Mouse (Mus musculus) inflammation-experienced regulatory T-cells, adult 6 months (primary cell): ENCODE results near the gene Tbc1d5. TPM values are rescaled to one million over a fixed set of nuclear protein-coding genes. Genes with fewer than 3 reads are reported as not detected.

Experiments
- ATAC-seq: one replicate; pipeline ENCODE4 v1.8.0; 2017
- polyA plus RNA-seq, 3 experiments: library from polyadenylated mRNA; unstranded; fragments of 100-300 nt; shearing (Covaris generic); gene quantifications; one replicate each; pipeline ENCODE4 v1.2.1; 2017

Tbc1d5 gene
- polyA plus RNA-seq, 3 experiments from 2014 or later, result 15.2 to 25.7 (median 23.3) TPM

DNA sequence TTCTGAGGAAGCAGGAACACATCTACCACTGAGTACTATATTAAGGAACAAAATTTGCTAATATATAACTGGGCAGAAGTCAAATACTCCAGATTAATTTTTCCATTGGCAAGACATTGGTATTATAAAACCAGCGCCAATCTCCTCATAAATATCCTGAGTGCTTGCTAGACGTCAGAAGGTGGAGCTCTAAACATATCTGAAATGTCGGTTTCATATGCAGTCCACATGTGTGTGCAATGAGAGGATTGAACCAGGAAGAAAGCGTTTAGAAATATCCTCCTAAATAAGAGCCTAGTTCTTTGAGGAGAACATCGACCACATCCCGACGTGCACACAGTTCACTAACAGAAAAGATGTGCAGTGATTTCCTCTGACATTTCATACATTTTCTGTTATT is 305.1 kb downstream of the Tbc1d5 start:
- ATAC-seq, result no peak

DNA sequence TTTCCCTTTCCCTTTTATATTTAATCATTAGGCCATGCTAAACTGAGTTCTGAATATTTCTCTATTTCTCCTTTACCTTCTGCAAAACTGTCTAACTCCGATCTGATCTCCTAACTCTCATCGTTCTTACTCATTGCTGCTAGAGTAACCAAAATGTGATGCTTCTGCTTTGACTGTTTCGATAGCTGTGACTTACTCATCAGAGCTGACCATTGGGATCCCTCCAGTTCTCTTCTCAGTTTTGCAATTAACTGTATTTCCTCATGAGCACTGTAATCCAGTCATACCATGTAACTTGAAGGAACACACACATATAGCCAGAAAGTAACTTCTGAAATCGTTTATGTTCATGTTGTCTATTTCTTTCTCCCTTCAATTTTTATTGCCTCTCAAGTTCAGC is 306.6 kb downstream of the Tbc1d5 start:
- ATAC-seq, result no peak

DNA sequence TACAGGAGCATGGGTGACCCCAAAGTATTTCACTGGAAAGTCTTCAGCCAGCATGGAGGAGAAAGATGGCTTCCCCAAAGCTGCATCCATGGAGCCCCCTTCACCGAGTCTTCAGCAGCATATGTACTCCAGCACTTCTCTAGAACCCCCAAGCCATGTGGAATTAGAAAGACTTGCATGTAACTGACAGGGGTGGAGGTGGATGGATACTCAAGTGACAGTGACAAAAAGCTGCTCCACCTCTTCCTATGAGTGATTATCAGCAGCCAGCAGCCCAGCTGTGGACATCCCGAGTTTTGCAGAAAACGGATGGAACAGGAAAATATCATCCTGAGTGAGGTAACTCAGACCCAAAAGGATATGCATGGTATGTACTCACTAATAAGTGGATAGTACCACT is 311.9 kb downstream of the Tbc1d5 start:
- ATAC-seq, result no peak

DNA sequence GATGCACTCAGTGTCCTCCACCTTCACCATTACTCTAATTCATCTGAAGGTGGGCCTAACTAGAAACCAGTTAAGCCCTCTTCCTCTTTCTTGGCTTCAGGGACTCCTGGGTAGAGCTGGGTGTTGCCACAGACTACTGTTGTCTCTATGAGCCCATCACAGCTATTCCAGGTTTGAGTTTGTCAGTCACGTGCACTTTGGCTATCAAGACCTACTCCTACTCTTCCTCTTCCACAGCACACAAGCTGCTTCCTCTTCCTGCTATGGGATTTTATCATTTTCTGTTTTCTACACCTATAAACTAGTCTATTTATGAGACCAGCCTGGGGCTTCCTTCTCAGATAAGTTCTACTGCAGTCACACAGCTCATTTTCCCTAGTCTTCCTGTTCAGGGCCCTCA is 314.4 kb downstream of the Tbc1d5 start:
- no peak for ATAC-seq

DNA sequence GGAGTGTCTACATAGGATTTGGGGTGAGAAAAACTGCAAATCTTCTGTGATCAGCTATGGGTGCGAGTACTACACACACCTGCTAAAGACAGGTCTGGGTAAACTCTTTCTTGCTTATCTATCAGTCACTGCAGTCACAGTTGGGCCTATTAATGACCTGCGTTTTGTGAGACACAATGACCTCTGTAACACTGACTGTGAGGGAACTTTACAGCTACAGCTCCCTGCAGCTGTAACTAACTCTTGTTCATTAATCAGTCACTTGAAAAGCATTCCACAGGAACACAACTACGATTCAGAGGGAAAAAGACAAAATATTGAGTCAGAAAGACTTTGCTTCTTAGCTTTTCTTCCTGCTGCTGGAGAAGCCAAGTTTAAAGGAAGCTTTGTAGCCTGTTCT is 325.9 kb downstream of the Tbc1d5 start:
- ATAC-seq, result no peak

DNA sequence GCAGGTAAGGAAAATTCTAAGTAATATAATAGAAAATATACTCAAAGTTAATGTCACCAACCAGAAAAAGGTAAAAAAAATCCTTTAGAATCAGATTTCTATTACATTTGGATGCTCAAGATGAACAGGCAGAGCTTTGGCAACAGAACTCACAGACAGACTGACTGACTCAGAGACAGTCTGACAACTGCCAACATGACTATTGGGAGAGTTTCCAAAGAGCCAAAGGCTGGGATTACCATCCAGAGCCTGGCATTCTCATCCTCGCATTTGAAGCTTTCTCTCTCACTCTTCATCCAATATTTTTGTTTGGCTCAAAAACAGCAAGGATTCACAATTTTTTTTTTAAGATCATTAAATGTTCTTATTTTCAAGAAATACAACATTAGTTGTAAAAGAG is 327.8 kb downstream of the Tbc1d5 start:
- no peak for ATAC-seq

DNA sequence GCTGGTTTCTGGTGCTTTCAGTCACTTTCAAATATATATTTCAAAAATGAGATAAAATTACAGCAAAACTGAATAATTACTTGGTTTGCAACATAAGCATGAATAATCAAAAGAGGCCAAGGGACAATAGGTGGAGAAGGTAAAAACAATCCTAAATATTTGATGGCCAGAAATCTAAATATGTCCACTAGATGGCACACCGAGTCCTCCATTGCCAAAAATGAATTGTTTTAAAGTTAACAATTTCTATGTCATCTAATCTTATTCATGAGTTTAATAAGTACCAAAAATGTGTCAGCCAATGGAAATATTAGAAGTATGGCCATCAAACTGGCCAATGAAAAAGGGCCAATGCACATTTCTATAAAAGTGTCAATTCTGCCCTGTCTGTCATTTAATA is 365.1 kb downstream of the Tbc1d5 start:
- ATAC-seq, result no peak

DNA sequence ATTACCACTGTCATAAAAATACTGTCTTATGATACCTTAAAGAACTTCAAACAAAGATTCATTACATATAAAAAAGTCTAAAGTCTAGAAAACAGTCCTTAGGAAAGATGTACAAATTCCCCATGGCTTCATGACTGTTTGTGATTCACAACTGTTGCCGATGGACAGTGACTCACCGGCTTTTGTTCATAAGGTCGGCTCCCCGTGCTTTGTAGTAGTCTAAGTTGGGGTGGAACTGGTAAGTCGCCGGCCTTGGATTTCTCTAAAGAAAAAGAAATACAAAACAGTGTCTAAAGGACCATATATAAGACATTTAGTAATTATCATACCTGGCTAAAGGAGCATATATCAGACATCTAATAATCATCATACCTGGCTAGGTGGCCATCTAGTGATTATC is 365.6 kb downstream of the Tbc1d5 start:
- ATAC-seq, result no peak

DNA sequence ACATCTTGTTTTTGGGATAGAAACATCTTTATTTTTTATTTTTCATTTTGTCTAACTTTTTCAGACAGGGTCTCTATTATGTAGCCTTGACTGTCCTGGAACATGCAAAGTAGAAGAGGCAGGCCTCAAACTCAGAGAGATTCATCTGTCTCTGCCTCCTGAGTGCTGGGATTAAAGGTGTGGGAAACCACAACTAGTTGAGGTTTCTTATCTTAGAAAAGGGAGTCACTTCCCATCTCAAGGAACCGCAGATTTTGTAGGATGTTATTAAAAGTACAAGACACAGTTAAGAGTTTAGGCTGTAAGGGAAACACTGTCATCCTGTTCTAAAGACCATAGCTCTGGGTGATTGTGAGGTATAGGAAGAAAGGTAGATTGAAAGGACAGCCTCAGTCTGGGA is 373.5 kb downstream of the Tbc1d5 start:
- no peak for ATAC-seq

DNA sequence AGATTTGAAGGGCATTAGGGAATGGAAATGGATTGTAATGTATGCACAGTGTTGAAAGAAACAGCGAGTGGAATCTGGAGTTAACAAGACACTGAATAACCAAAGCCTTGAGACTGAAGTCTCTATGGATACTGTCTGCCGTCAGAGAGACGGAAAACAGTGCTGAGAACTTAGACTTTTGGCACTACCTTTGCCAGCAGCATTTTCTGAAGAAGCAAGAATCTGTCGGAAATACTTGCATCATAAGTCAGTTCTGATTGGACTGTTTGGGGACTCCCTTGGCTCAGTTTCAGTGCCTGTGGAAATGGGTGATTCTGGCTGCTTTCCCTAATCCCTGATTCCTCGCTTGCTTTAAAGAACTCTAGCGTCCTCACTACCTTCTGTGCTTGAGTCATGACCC is 375.9 kb downstream of the Tbc1d5 start:
- no peak for ATAC-seq

DNA sequence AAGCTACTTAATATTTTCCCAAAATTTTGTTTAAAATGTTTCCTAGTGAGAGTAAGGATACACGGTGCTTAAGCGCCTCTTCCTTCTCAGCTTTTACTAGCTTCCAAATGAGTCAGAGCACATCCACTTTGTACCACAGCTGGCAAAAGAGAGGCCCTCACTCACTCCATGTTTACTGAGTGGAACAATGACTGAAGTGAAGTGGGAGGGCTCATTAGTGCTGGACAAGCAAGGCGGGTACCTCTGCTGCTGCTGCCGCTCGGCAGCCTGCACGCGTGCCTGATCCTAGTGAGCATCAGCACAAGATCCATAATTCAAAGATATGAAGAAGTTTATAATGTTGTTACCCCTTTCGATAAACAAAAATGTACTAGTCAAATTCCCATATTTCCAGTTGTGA is 376.8 kb downstream of the Tbc1d5 start:
- no peak for ATAC-seq

DNA sequence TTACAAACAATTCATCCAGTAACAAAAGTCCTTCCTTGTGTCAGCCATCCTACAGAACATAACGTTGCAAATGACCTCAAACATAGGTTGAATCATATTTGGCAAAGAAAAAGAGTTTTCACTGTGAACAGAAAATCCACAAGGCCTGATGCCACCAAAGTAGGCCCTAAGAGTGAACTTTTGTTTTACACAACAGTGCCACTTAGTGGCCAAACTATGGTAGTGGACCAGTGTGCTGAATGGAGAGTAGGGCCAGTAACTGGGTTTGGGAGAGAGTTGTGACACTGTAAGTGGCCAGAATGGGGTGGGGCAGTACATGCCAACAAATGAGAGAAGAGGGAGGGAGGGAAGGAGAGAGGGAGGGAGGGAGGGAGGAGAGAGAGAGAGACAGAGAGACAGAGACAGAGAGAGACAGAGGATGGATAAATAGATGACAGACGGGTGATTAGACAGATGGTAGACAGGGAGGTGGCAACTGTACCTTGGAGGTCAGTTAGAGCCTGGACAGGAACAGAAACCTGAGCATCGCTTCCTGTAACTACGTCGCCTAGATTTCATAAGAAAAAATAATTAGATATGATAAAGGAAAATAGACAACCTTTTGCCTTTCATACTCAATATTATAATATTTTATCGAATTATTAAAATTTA is 383.6 kb downstream of the Tbc1d5 start:
- peak; percentile 95 for ATAC-seq

DNA sequence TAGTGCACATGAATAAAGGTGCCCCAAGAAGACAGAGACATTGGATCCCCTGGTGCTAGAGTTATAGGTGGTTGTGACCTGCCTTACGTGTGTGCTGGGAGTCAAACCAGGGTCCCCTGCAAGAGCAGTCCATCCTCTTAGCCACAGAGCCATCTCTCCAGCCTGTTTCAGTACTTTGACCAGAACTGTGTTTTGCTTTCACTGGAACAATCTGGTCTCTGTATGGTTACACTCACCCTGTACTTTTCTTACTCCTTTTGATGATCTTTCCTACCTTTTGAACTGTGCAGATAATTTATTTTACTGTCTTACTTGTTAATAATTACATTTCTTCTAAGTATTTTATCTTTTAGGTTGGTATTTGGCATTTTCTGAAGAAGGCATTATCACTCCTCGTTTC is 387.5 kb downstream of the Tbc1d5 start:
- ATAC-seq, result no peak

DNA sequence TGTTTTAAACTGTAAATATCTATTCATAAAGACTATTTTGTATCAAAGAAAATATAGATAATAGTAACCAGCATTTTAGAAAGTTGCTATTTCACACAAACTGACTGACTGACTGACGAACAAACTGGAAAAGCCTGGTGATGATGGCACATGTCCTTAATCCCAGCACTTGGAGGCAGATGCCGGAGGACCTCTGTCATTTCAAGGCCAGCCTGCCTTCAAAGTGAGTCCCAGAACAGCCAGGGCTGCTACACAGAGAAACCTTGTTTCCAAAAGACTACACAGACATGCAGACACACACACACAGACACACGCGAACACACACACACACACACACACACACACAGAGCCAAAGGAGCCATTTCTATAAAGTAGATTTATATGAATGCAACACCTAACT is 390.3 kb downstream of the Tbc1d5 start:
- ATAC-seq, result no peak

DNA sequence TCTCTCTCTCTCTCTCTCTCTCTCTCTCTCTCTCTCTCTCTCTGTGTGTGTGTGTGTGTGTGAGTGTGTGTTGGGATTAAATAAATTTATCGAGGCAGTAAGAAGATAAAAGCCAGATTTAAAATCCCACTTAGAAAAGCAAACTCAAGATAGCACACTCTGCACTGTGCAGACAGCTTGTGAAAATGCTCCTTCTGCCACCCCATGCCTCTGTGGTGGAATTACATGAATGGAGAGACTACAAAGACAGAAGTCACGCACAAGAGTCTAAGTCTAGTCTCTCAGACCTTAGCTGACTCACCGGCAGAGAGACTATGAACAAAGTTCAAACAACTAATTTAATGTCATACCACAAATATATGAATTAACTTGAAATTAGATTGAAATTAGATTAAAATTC is 403.9 kb downstream of the Tbc1d5 start:
- ATAC-seq, result no peak

DNA sequence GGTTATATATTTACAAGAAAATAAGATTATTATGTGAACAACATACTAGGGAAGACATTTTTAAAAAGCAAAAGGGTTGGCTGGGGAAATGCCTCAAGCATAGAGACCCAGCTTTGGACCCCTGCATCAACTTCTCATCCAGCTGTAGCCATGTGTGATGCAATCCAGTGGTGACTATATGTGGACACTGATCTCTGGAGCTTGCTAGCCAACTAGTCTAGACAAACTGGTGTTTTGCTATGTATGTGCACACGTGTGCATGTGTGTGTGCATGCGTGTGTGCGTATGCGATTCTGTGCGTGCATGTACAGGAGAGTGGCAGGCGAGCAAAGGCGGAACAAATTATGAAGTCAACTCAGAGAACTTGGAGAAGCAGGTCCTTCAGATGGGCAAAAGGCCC is 414.8 kb downstream of the Tbc1d5 start:
- no peak for ATAC-seq

DNA sequence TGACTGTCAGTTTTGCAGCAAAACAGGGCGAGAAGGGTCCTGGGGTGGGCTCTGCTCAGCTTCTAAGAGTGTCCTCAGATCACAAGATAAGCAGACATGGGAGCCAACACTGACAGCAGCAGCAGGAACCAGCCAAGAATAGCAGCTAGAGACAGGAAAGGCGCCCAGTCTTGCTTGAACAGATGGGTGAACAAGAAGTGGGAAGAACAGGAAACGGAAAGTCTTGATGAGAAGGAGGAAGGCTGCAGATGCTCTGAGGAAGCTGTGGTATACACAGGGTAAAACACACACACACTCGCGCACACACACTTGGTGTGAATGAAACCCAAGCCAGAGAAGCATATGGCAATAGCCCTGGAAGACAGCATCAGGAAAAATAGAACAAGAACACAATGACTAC is 415.7 kb downstream of the Tbc1d5 start:
- no peak for ATAC-seq

DNA sequence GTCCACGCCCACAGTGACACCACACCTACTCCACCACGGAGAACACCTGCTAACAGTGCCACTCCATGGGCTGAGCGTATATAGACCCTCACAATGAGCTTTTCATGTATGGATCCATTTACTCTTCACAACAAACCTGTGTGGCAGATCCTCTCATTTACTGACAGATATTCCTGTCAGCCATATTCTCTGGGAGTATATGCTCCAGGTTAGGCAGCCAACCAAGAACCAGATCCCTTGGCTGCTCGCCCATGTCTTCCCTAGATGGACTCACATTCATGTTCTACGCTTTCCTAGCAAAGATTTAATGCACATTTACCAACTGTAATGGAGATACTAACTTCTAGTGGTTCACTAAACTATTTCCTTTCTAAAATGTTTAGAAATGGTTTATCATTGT is 416.9 kb downstream of the Tbc1d5 start:
- no peak for ATAC-seq

DNA sequence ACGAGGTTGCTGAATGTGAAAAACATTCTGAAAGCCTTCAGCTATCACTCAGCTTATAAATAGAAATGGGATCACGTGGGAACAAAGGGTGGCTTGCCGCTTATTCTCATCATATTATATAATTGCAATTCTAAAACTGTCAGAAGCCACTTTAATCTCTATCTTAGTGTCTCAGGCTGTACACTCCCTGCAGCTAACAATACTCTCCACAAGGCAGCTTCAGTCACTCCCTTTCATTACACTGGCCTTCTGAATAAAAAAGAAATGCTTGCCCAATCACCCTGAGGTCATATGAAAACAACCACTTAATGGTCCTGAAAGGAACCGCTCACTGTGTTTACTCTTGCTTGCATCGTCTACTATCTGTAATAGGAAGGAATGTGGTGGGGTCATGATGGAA is 418.1 kb downstream of the Tbc1d5 start:
- ATAC-seq, result no peak

DNA sequence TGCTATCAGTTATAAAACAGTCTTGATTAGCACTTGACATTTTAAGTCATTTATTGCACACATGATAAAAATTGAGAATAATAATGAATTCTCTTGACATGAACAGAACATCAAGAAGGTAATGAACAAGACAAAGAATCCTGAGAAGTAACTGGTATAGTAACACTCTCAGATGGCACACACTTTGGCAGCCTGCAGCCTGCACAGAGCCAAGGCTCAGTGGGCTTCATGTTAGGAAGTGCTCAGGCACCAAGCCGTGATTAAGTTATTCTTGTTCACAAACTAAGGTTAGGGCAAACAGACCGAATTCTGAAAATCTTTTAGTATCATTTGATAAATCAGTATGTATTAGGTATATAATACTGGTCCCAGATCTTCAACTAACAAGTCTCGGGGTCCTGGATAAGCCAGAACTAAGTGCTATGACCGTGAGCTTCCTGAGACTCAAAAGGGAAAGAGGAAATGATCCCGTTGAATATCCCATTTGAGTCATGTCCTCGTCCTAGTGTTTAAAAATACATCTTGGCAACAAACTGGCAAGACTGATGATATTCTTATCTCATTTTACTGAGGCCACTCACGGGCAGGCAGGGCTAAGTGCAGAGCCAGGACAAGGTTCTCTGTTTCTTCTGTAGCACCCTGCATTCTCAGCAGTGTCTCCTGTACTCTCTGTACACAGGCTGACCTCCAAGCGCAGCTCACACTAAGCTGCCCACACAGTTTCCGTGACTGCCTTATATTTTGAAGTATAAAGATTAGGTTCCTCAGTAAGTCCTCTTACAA is 425.6 kb downstream of the Tbc1d5 start:
- ATAC-seq, result no peak

DNA sequence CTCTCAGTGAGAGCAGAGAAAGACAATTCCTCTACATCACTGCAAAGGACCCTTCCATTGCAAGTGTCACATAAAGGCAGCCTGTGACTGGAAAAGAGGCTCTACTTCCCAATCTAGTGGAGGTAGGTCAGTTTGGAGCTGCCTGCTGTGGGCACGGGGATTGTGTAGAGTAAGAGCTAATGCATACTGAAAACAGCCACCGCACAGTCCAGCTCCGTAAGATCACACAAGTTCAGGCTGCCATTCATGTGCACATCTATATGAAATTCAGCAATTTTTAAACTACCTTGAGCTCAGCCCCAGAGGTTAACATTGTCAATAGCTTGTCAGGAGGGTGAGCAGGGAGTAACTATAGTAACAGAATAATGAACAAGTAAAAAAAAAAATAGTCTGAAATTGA is 426.4 kb downstream of the Tbc1d5 start:
- no peak for ATAC-seq

DNA sequence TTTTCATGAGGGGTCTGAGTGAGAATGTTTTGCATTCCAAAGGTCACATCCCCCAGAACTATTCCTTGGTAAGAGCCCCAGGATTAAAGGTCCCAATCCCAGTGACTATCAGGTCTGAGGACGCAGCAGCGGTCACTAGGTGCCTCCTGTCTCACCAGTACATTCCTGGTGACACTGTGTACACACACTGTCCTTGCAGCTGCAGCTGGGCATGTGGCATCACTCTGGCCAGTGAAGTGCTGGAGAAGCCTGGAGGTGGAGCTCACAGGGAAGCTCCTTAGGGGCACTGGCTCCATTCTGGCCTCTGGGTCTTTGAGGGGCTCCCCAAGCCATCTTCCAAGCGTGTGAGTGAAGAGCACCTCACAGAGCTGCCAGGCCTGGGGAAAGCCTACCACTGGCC is 427.2 kb downstream of the Tbc1d5 start:
- ATAC-seq, result no peak

DNA sequence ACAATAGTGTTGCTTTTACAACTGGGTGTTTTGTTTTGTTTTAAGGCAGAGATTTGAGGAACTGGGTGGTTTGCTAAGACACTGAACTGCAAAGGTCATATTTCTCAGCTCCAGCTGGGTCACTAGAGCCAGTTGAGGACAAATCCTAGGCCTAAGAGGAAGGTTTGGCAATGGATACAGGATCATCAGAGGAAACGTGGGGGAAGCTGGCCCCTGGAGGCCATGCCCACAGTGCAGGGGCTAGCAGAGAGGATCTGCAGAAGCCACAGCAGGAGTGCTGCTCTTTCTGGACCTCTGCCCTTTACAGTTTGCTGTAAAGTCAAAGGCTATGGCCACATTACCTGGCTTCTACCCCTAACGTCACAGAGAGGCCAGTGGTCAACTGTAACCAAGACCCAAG is 428.3 kb downstream of the Tbc1d5 start:
- no peak for ATAC-seq

DNA sequence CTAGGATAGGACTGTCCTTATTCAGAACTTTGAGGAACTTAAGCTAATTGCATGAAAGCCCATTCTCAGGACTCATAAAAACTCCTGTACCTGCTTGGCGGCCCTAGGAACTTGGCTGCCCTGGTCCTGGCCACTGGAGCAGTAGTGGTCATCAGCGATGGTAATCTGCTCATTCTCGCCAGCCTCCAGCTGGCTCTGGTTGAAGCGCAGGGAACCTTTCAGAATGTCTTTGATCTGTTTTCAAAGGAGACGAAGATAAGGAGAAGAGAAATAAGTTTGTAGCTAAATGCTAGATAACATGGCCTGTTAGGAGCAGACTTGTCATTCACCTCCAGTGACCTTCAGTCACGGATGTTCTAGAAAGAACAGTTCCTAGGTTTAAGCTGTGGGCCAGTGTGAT is 437.8 kb downstream of the Tbc1d5 start:
- ATAC-seq, result no peak

DNA sequence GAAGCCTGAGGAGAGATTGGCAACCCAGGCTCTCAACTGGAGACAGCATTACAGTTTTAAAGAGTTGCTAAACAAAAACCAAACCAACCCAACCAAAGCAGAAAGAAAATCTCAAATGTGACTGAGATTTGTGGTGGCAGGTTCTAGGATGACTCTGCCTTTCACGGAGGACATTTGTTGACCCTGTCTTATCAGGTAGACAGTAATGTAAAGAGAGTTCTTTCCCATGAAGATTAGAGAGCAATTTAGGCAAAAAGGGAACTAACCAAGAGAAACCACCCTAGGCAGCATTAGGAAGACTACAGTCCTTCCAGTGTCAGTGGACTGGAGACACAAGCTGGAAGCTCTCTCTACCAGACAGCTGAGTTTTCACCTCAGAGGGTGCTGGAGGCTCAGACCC is 438.3 kb downstream of the Tbc1d5 start:
- ATAC-seq, result no peak
